Mouse (Mus musculus): ENCODE results near the gene Otud6a.

DNA sequence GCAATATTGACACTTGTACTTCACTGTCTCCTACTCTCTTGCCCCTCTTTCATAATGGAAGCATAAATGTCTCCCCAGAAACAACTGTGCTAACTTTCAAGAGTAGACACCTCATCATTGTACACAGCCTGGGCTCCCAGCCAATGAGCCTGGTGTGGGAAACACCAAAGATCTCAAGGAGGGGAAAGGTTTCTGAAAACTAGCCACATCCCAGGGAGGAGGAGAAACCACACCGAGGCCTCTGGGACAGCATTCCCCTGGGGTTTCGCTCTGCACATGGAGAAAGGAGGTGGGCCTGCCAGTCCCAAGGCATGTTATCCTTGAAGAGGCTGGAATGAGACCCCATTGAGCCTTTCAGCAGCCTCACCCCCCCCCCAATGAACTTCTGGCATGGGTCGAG, 41.3 kb downstream of the Otud6a start:
- TF ChIP-seq MAFK (IDR thresholded peaks at IDR 0.05; ENCODE audit: borderline replicate concordance, low read depth, low read length), result no peak
- TF ChIP-seq MAX (IDR thresholded peaks at IDR 0.05; ENCODE audit: low read length), result no peak
- TF ChIP-seq TAL1 (IDR thresholded peaks at IDR 0.05; ENCODE audit: low read length), result no peak
- no peak for TF ChIP-seq POLR2A (IDR thresholded peaks at IDR 0.05; ENCODE audit: control insufficient read depth in 1 of 2, insufficient read depth in 1 of 2, low read depth in 1 of 2, low read length in 2 of 2, poor library complexity in 1 of 2)
- TF ChIP-seq GATA1 (IDR thresholded peaks at IDR 0.05; ENCODE audit: low read depth, low read length), result no peak
- no peak for TF ChIP-seq CTCF (IDR thresholded peaks at IDR 0.05 in 2 of 3, conservative IDR thresholded peaks at IDR 0.05 in 1 of 3; ENCODE audit: control insufficient read depth in 1 of 3, insufficient read depth in 1 of 3, low read depth in 2 of 3, low read length in 3 of 3, poor library complexity in 1 of 3, severe bottlenecking in 1 of 3)

Measured in MEL (cell line).